Mouse (Mus musculus): ENCODE results near the gene Defa37. TPM values are rescaled to one million over a fixed set of nuclear protein-coding genes. Genes with fewer than 3 reads are reported as not detected.
"Not testable (repeated sequence)": the region's sequence is repeated elsewhere in the genome, so short reads cannot be mapped to it uniquely, and the experiment has no call there.

Gene Defa37
- not detected in 2 replicates for polyA plus RNA-seq (2012)

GRCm38 (mm10) chr8:21565086-21565485, at the start of gene Defa37:
TSS of gene Defa37 (plus strand) at chr8:21565386.
- TF ChIP-seq GATA1 (IDR thresholded peaks at IDR 0.05; ENCODE audit: low read length) = not testable (repeated sequence)

DNA sequence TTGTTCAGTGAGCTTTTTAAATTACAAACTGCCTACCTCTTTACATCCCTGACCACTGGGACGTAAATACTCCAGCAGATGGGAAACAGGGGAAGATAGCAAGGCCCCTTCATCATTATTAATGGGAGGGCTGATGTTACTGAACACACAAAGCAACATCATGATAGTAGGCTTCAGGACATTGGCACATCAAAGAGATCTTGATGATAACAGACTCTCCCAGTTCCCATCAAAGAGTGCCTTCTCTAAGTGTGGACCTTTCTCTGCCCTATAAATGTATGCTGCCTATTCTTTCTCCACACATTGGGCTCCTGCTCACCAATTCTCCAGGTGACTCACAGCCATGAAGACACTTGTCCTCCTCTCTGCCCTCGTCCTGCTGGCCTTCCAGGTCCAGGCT, 36.5 kb upstream of the Defa37 start, which contains the start of gene Defa32:
Defa32 (plus strand) TSS at position 301 of the 400 bp plus-strand sequence.
- TF ChIP-seq GATA1 (IDR thresholded peaks at IDR 0.05; ENCODE audit: low read length) = not testable (repeated sequence)

GRCm38 (mm10) chr8:21582706-21583105, 17.5 kb downstream of the Defa37 start, which contains the start of gene Defa28:
TSS of gene Defa28 (plus strand) at chr8:21583006.
- not testable (repeated sequence) for TF ChIP-seq GATA1 (IDR thresholded peaks at IDR 0.05; ENCODE audit: low read length)

DNA sequence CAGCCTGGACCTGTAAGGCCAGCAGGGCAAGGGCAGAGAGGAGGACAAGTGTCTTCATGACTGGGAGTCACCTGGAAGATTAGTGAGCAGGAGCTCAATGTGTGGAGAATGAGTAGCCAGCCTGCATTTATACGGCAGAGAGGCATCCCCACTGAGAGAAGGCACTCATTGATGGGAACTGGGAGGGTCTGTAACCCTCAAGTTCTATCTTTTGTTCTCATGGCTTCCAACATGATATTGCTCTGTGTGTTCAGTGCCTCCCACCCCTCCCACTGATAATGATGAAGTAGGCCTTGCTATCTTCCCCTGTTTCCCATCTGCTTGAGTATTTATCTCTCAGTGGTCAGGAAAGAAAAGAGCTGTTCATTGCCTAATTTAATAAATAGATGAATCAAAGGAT, 29.2 kb downstream of the Defa37 start, which contains the start of gene Gm7861:
Gm7861 (minus strand) TSS at position 101 of the 400 bp plus-strand sequence.
- TF ChIP-seq GATA1 (IDR thresholded peaks at IDR 0.05; ENCODE audit: low read length) = not testable (repeated sequence)

Other genes with a start within 250 kb of the Defa37 start
- not detected in 2 replicates for gene Defa27, start 249.8 kb upstream of the Defa37 start, polyA plus RNA-seq (2012)
- not detected in 2 replicates for gene Defa29, start 238.4 kb upstream of the Defa37 start, polyA plus RNA-seq (2012)
- not detected in 2 replicates for gene Defa2, start 186.9 kb upstream of the Defa37 start, polyA plus RNA-seq (2012)
- not detected in 2 replicates for gene Defa33, start 173.6 kb upstream of the Defa37 start, polyA plus RNA-seq (2012)
- gene Defa36, start 138.0 kb upstream of the Defa37 start, polyA plus RNA-seq (2012) = not detected in 2 replicates
- not detected in 2 replicates for gene Gm7849, start 108.8 kb upstream of the Defa37 start, polyA plus RNA-seq (2012)
- not detected in 2 replicates for gene Defa20, start 56.1 kb upstream of the Defa37 start, polyA plus RNA-seq (2012)
- not detected in 2 replicates for gene Defa32, start 36.4 kb upstream of the Defa37 start, polyA plus RNA-seq (2012)
- not detected in 2 replicates for gene Defa28, start 17.6 kb downstream of the Defa37 start, polyA plus RNA-seq (2012)
- gene Gm7861, start 29.1 kb downstream of the Defa37 start, polyA plus RNA-seq (2012) = not detected in 2 replicates
- gene Defa26, start 52.8 kb downstream of the Defa37 start, polyA plus RNA-seq (2012) = not detected in 2 replicates
- gene Defa17, start 90.4 kb downstream of the Defa37 start, polyA plus RNA-seq (2012) = not detected in 2 replicates
- gene Defa34, start 100.4 kb downstream of the Defa37 start, polyA plus RNA-seq (2012) = not detected in 2 replicates
- not detected in 2 replicates for gene AY761184, start 138.3 kb downstream of the Defa37 start, polyA plus RNA-seq (2012)
- gene Defa24, start 169.1 kb downstream of the Defa37 start, polyA plus RNA-seq (2012) = not detected in 2 replicates